Mouse (Mus musculus) cerebellum, adult (tissue): ENCODE results near the gene Spc24.
A peak's percentile ranks its signal among the peaks of the same experiment; 100 is the strongest.
"Not testable (repeated sequence)": the region's sequence is repeated elsewhere in the genome, so short reads cannot be mapped to it uniquely, and the experiment has no call there.

Experiments used
- ATAC-seq: cut with Nextera tagmentation; 2 replicates; pipeline ENCODE4 v1.9.2; 2017; ENCODE audit warnings: mild to moderate bottlenecking, moderate library complexity, mixed read lengths; ENCODE audit not compliant: insufficient number of reproducible peaks, low FRiP score, low TSS enrichment

Spc24 gene

GRCm38 (mm10) chr9:21786309-21786708 is 26.2 kb upstream of the Spc24 start:
- ATAC-seq = not testable (repeated sequence)

- no peak for ATAC-seq
Measured at GRCm38 (mm10) chr9:21784517-21785307, 24.6 kb upstream of the Spc24 start.

- ATAC-seq = no peak
Measured at GRCm38 (mm10) chr9:21781657-21782468, 21.8 kb upstream of the Spc24 start.

GRCm38 (mm10) chr9:21777726-21778125 is 17.6 kb upstream of the Spc24 start:
- no peak for ATAC-seq

- ATAC-seq = no peak
Measured at GRCm38 (mm10) chr9:21774353-21774752, 14.2 kb upstream of the Spc24 start.

GRCm38 (mm10) chr9:21773396-21773795 is 13.3 kb upstream of the Spc24 start:
- ATAC-seq = not testable (repeated sequence)

GRCm38 (mm10) chr9:21769558-21770183 is 9.6 kb upstream of the Spc24 start:
- no peak for ATAC-seq

- peak; percentile 11; the same call in 1 of the 2 replicates for ATAC-seq
Measured at GRCm38 (mm10) chr9:21768511-21769411, 8.7 kb upstream of the Spc24 start.

GRCm38 (mm10) chr9:21767896-21768295 is 7.8 kb upstream of the Spc24 start:
- peak; percentile 82 for ATAC-seq

GRCm38 (mm10) chr9:21764084-21764999 is 4.2 kb upstream of the Spc24 start:
- no peak for ATAC-seq

GRCm38 (mm10) chr9:21762135-21762534 is 2.0 kb upstream of the Spc24 start:
- no peak for ATAC-seq

GRCm38 (mm10) chr9:21759718-21760117 is 385 bp downstream of the Spc24 start:
- ATAC-seq = 0 out of 2 replicates have a peak, but pooled peaks have one; percentile 3

GRCm38 (mm10) chr9:21758576-21759529 is 1.2 kb downstream of the Spc24 start:
- ATAC-seq = no peak

GRCm38 (mm10) chr9:21754516-21755321 is 5.4 kb downstream of the Spc24 start:
- ATAC-seq = no peak

- peak; percentile 67 for ATAC-seq
Measured at GRCm38 (mm10) chr9:21754003-21754402, 6.1 kb downstream of the Spc24 start.

- no peak for ATAC-seq
Measured at GRCm38 (mm10) chr9:21752252-21752792, 7.8 kb downstream of the Spc24 start.

GRCm38 (mm10) chr9:21751347-21751746 is 8.8 kb downstream of the Spc24 start:
- no peak for ATAC-seq
